Mouse (Mus musculus) cortical plate, adult 2 months (tissue): Measurements from ENCODE around the gene Mmp11.
"Not testable (repeated sequence)": the region's sequence is repeated elsewhere in the genome, so short reads cannot be mapped to it uniquely, and the experiment has no call there.

ENCODE experiments used
- CTCF ChIP-seq: fragments of 200-500 bp; IDR thresholded peaks from 2 replicates; pipeline ENCODE4 v1.5.1; 2011; ENCODE audit warnings: mild to moderate bottlenecking, control low read depth, low read length; ENCODE audit not compliant: insufficient read depth; ENCODE audit errors: extremely low read depth
- POLR2A ChIP-seq: fragments of 200-500 bp; IDR thresholded peaks from 2 replicates; pipeline ENCODE4 v1.6.1; 2011; ENCODE audit warnings: mild to moderate bottlenecking, low read length, control low read depth; ENCODE audit not compliant: insufficient read depth; ENCODE audit errors: extremely low read depth

DNA sequence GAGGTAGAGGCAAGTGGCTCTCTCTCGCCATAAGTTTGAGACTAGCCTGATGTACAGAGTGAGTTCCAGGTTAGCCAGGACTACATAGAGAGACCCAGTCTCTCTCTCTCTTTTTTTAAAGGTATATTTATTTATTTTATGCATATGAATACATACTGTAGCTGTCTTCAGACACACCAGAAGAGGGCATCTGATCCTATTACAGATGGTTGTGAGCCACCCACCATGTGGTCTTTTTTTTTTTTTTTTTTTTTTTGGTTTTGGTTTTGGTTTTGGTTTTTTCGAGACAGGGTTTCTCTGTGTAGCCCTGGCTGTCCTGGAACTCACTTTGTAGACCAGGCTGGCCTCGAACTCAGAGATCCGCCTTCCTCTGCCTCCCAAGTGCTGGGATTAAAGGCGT lies 48.8 kb downstream of the Mmp11 start:
- TF ChIP-seq CTCF, POLR2A: not testable (repeated sequence)
